Mouse (Mus musculus): Measurements from ENCODE around the gene Tmem131l.

DNA sequence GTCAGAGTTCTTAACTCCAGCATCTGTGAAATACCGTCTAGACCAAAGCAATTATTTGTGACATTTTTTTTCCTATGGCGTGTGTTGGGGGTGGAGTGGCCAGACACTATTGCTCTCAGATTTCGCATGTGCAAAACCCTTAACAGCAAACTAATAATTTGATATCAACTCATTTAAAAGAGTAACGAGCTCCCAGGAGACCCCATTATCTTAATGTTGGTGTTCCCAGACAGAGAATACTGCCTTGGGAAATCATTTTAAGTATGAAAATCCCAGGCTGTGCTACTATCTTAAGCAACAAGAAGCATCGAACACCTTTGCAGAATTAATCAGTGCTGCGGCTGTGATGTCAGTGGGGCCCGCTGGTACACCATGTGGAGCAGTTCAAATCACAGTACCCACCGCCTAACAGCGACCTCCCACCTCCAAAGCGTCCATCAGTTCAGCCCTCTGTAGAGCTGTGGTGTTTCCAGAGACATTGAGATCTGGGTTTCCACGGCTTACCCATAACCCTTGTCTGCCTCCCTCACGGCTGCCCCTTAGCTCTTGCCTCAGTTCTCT, 15.4 kb downstream of the Tmem131l start:
- TF ChIP-seq POLR2A (IDR thresholded peaks at IDR 0.05; ENCODE audit: extremely low read depth, insufficient read depth, low read length) (no peak), CTCF (IDR thresholded peaks at IDR 0.05; ENCODE audit: extremely low read depth, insufficient read depth, low read length) (no peak)
